Mouse (Mus musculus) neural tube, embryonic 14.5 days (tissue): ENCODE data around the gene Safb2. TPM values are rescaled to one million over a fixed set of nuclear protein-coding genes. Genes with fewer than 3 reads are reported as not detected.
"Not testable (repeated sequence)": the region's sequence is repeated elsewhere in the genome, so short reads cannot be mapped to it uniquely, and the experiment has no call there.

Experiments used
- ATAC-seq: fragments of 200-750 bp; cut with Nextera tagmentation; 2 replicates; pipeline ENCODE4 v1.8.0; 2017; ENCODE audit warnings: low read depth, mild to moderate bottlenecking, moderate TSS enrichment, moderate library complexity
- H3K27ac ChIP-seq: fragments of 300-500 bp; sonication (generic); 2 replicates; pipeline ENCODE4 v1.5.1; 2014; ENCODE audit warnings: low read depth, mild to moderate bottlenecking, control low read depth, low read length, moderate library complexity, mixed read lengths
- H3K27me3 ChIP-seq: fragments of 300-500 bp; sonication (generic); 2 replicates; pipeline ENCODE4 v1.6.1; 2014; ENCODE audit warnings: low read length; ENCODE audit not compliant: control insufficient read depth, insufficient read depth
- H3K36me3 ChIP-seq: fragments of 300-500 bp; sonication (generic); 2 replicates; pipeline ENCODE4 v1.6.1; 2014; ENCODE audit warnings: low read length, mixed read lengths; ENCODE audit not compliant: control insufficient read depth, insufficient read depth
- H3K4me1 ChIP-seq: fragments of 300-500 bp; sonication (generic); 2 replicates; pipeline ENCODE4 v1.6.1; 2014; ENCODE audit warnings: low read length; ENCODE audit not compliant: control insufficient read depth, insufficient read depth
- H3K4me2 ChIP-seq: fragments of 300-500 bp; sonication (generic); 2 replicates; pipeline ENCODE4 v1.6.1; 2014; ENCODE audit warnings: mild to moderate bottlenecking, low read depth, low read length, control low read depth
- H3K4me3 ChIP-seq: fragments of 300-500 bp; sonication (generic); 2 replicates; pipeline ENCODE4 v1.5.1; 2014; ENCODE audit warnings: low read depth, low read length, control low read depth, mixed read lengths
- H3K9ac ChIP-seq: fragments of 300-500 bp; sonication (generic); replicated peaks from 2 replicates; pipeline ENCODE4 v1.6.1; 2014; ENCODE audit warnings: low read depth, mild to moderate bottlenecking, control low read depth, low read length, mixed read lengths
- H3K9me3 ChIP-seq: fragments of 300-500 bp; sonication (generic); 2 replicates; pipeline ENCODE4 v1.6.1; 2016; ENCODE audit warnings: low read length; ENCODE audit not compliant: control insufficient read depth
- WGBS: fragments of 180-500 bp; shearing (Covaris S2); extraction: QIAGEN DNeasy Blood & Tissue Kit; methylation state at CpG from one replicate; pipeline ENCODE4 v1.1.7; 2014; 5-methylcytosine and 5-hydroxymethylcytosine counted together
- polyA plus RNA-seq: library from polyadenylated mRNA; unstranded; fragments of >200 nt; fragmentation: Nextera tagmentation; extraction: Ambion mirVana; gene quantifications from 2 replicates; pipeline ENCODE4 v1.2.1, GENCODE M21; 2014

Safb2 gene
- 56.2 and 58.4 TPM in 2 replicates for polyA plus RNA-seq

DNA sequence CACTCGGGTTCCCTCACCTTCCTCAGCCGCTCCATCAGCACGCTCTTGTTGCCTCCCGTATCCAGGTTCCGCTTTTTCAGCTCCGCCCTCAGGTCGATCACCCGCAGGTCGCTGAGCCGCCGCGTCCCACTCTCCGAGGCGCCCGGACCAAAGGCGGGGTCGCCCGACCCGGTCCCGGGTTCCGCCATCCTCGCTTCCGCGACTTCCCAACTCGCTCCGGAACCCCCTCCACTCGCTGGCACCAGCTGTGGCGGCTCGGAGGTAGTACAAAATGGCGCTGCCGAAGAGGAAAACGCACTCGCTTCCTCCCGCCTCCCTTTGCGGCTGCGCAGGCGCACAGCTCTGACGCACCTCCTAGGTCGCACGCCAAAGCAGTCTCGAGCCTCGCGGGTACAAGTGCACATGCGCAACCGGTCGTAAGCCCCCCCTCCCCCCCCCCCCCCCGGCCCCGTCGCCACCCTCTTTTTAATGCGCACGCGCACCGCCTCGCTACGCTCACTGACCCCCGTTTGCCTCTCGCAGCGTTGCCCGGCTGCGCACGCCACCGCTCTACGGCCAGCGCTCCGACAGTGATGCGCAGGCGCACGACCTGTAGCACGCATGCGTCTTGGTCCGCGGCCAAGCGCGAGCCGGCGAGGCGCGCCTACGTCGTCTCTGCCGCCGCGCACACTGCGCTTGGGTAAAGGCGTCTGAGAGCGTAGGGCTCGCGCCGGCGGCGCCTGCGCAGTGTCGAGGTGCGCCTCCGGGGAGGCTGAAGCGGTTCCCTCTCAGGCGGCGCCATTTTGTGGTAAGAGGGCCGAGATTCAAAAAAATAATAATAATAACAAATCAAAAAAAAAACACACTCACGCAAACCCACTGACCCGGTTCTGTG, at the start of gene Safb2, which contains the start of gene Safb:
TSS of gene Safb2 (minus strand) at position 329 of the 874 bp plus-strand sequence.
TSS of gene Safb (plus strand) at position 569 of the 874 bp plus-strand sequence.
- ATAC-seq: peak; percentile 95
- Histone ChIP-seq H3K4me2 (peak within 1 kb of the TSS; percentile 91), H3K27me3 (no peaks in the 10 kb centered on the region), H3K4me3 (peak within 1 kb of the TSS; percentile 91), H3K36me3 (peaks cover 40% of the 10 kb centered on the region), H3K9ac (peak within 1 kb of the TSS; percentile 88), H3K4me1 (peaks cover 43% of the 10 kb centered on the region), H3K9me3 (no peaks in the 10 kb centered on the region), H3K27ac (peak within 1 kb of the TSS; percentile 93)
- WGBS: under 1% methylated on average over 96 of the region's 101 CpGs

- no peaks in the 10 kb centered on the region for H3K4me1 ChIP-seq
- no peak overlapping the region for H3K9ac ChIP-seq
- H3K36me3 ChIP-seq: no peaks in the 10 kb centered on the region
- no peak overlapping the region for H3K4me2 ChIP-seq
- H3K27me3 ChIP-seq: no peaks in the 10 kb centered on the region
- no peak overlapping the region for H3K4me3 ChIP-seq
- H3K27ac ChIP-seq: no peak overlapping the region
- no peaks in the 10 kb centered on the region for H3K9me3 ChIP-seq
- ATAC-seq: no peak
- WGBS: 89% methylated on average over 6 of the region's 6 CpGs
Observed at GRCm38 (mm10) chr17:56634023-56634422, 49.6 kb upstream of the Safb2 start.

- H3K27me3 ChIP-seq: no peaks in the 10 kb centered on the region
- no peak overlapping the region for H3K9ac ChIP-seq
- 0 out of 2 replicates have a peak, but pooled peaks cover 5% of the 10 kb centered on the region for H3K4me1 ChIP-seq
- ATAC-seq: no peak
- H3K27ac ChIP-seq: no peak overlapping the region
- 54% methylated on average over 4 of the region's 4 CpGs for WGBS
- no peak overlapping the region for H3K4me3 ChIP-seq
- no peaks in the 10 kb centered on the region for H3K36me3 ChIP-seq
- H3K4me2 ChIP-seq: no peak overlapping the region
- no peaks in the 10 kb centered on the region for H3K9me3 ChIP-seq
Observed at GRCm38 (mm10) chr17:56631807-56632206, 47.4 kb upstream of the Safb2 start.

- not testable (repeated sequence) for H3K36me3 ChIP-seq, H3K27me3 ChIP-seq, H3K9ac ChIP-seq, H3K4me2 ChIP-seq, H3K27ac ChIP-seq, H3K4me3 ChIP-seq, H3K9me3 ChIP-seq, ATAC-seq
- H3K4me1 ChIP-seq: peaks cover 13% of the 10 kb centered on the region; the same call in 1 of the 2 replicates
- WGBS: 89% methylated on average over 27 of the region's 27 CpGs
Observed at GRCm38 (mm10) chr17:56629800-56630781, 45.7 kb upstream of the Safb2 start.

DNA sequence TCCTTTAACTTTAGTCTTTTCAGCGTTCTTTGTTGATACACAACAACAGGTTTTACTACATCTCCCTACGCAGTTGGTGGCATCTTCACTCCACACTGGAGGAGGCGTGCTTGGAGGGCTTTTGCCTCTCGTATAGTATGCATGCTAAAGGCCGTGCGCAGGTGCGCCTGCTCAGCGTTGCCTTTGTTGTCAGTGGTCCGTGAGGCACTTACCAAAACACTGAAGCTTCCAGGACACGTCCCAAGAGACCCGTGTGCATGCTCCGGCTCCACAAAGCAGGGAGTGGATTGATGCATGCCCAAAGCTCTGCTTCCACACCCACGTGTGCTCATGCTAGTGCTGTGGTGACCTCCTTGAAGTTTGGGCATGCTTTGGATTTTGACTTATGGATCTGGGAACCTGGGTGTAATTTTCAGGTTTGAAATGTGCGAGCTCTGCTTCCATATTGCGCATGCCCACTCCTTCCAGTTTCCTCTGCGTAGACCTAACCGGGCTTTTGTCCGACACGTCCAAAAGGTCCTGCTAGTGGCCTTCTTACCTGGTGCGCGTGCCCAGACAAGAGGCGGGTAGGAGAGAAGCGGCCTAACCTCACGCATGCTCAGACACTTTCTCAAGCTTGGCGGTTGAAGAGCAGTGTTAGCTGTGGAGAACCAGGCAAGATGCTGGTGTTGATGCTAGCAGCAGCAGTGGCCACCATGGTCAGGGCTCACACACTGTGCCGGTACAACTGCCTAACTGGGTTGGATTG, 43.3 kb upstream of the Safb2 start, which contains the start of gene Catsperd:
TSS of gene Catsperd (plus strand) at position 614 of the 748 bp plus-strand sequence.
- Histone ChIP-seq H3K27ac (peak within 1 kb of the TSS; percentile 72), H3K4me3 (peak within 1 kb of the TSS; percentile 82), H3K9me3 (no peaks in the 10 kb centered on the region), H3K27me3 (no peaks in the 10 kb centered on the region), H3K4me1 (peaks cover 18% of the 10 kb centered on the region; the same call in 1 of the 2 replicates), H3K9ac (peak within 1 kb of the TSS; percentile 86; the same call in 1 of the 2 replicates), H3K36me3 (0 out of 2 replicates have a peak, but pooled peaks cover 2% of the 10 kb centered on the region), H3K4me2 (peak within 1 kb of the TSS; percentile 97)
- ATAC-seq: peak; percentile 62
- 13% methylated on average over 26 of the region's 26 CpGs for WGBS

DNA sequence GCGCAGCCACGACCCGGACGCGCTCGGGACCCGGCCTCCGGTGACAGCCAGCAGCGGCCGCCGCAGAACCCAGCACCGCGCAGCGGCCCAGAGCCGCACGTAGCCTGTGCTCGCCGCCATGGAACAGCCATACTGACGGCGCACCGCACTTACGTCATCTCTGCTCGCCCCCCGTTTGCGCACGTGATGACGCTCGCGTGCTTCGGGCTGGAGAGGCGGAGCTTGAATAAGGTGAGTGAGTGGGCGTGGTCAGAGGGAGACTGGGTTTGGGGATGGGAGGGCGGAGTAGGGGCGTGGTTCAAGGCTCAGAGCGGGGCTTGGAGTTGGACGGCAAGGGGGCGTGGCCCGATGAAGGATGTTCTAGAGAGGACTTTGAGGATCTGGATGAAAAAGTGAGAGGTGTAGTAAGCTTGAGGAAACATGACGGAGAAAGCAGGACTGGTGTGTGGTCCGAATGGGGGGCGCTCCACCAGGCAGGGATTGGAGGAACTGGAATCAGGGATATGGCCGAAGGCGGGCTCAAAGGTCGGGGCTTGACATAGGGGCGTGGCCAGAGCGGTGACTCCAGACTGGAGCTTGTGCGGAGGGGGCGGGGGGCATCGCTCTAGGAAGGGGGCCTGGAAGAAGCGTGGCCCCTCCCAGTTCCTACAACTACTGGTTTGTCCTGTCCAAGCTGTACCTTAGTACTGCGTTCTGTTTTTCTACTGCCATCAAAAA, 42.5 kb upstream of the Safb2 start, which contains the start of gene Lonp1:
TSS of gene Lonp1 (minus strand) at position 134 of the 717 bp plus-strand sequence.
- ATAC-seq: peak; percentile 91
- Histone ChIP-seq H3K4me1 (peaks cover 18% of the 10 kb centered on the region; the same call in 1 of the 2 replicates), H3K4me2 (peak within 1 kb of the TSS; percentile 97), H3K36me3 (peaks cover 9% of the 10 kb centered on the region; the same call in 1 of the 2 replicates), H3K9ac (peak within 1 kb of the TSS; percentile 86), H3K27me3 (no peaks in the 10 kb centered on the region), H3K4me3 (peak within 1 kb of the TSS; percentile 82), H3K9me3 (no peaks in the 10 kb centered on the region), H3K27ac (peak within 1 kb of the TSS; percentile 72)
- WGBS: 0% methylated on average over 48 of the region's 51 CpGs

GRCm38 (mm10) chr17:56626260-56626659, 41.9 kb upstream of the Safb2 start:
- 2% methylated on average over 32 of the region's 32 CpGs for WGBS
- Histone ChIP-seq H3K4me1 (peaks cover 18% of the 10 kb centered on the region; the same call in 1 of the 2 replicates), H3K27ac (peak overlapping the region; percentile 72), H3K36me3 (peaks cover 13% of the 10 kb centered on the region; the same call in 1 of the 2 replicates), H3K4me3 (peak overlapping the region; percentile 82), H3K9me3 (no peaks in the 10 kb centered on the region), H3K4me2 (peak overlapping the region; percentile 97), H3K9ac (peak overlapping the region; percentile 86), H3K27me3 (no peaks in the 10 kb centered on the region)
- no peak for ATAC-seq
